Mouse (Mus musculus) forebrain, embryonic 11.5 days (tissue): ENCODE results near the gene Ushbp1. TPM values are rescaled to one million over a fixed set of nuclear protein-coding genes. Genes with fewer than 3 reads are reported as not detected.
A peak's percentile ranks its signal among the peaks of the same experiment; 100 is the strongest.

ENCODE experiments used
- ATAC-seq: fragments of 200-750 bp; cut with Nextera tagmentation; replicated peaks from 2 replicates; pipeline ENCODE4 v1.8.0; 2017; ENCODE audit warnings: moderate TSS enrichment; ENCODE audit not compliant: low FRiP score
- DNase-seq: peaks from one replicate; pipeline ENCODE4 v3.0.0-alpha.2; 2017; ENCODE audit warnings: low spot score
- H3K27ac ChIP-seq: fragments of 300-500 bp; sonication (generic); 2 replicates; pipeline ENCODE4 v1.5.1; 2014; ENCODE audit warnings: low read depth, low read length
- H3K27me3 ChIP-seq: fragments of 300-500 bp; sonication (generic); 2 replicates; pipeline ENCODE4 v1.6.1; 2014; ENCODE audit warnings: mild to moderate bottlenecking, low read length, mixed read lengths; ENCODE audit not compliant: control insufficient read depth, insufficient read depth
- H3K36me3 ChIP-seq: fragments of 300-500 bp; sonication (generic); 2 replicates; pipeline ENCODE4 v1.6.1; 2014; ENCODE audit warnings: mild to moderate bottlenecking, low read length, moderate library complexity, mixed read lengths; ENCODE audit not compliant: control insufficient read depth, insufficient read depth
- H3K4me1 ChIP-seq: fragments of 300-500 bp; sonication (generic); replicated peaks from 2 replicates; pipeline ENCODE4 v1.6.1; 2014; ENCODE audit warnings: low read length, mixed read lengths; ENCODE audit not compliant: control insufficient read depth, insufficient read depth
- H3K4me2 ChIP-seq: fragments of 300-500 bp; sonication (generic); 2 replicates; pipeline ENCODE4 v1.6.1; 2014; ENCODE audit warnings: low read depth, mild to moderate bottlenecking, low read length, moderate library complexity, mixed read lengths; ENCODE audit not compliant: severe bottlenecking
- H3K4me3 ChIP-seq: fragments of 300-500 bp; sonication (generic); 2 replicates; pipeline ENCODE4 v1.5.1; 2014; ENCODE audit warnings: low read depth, low read length
- H3K9ac ChIP-seq: fragments of 300-500 bp; sonication (generic); 2 replicates; pipeline ENCODE4 v1.6.1; 2014; ENCODE audit warnings: low read length
- H3K9me3 ChIP-seq: fragments of 300-500 bp; sonication (generic); 2 replicates; pipeline ENCODE4 v1.6.1; 2016; ENCODE audit warnings: low read length, mixed read lengths; ENCODE audit not compliant: control insufficient read depth
- WGBS: fragments of 180-500 bp; shearing (Covaris S2); extraction: QIAGEN DNeasy Blood & Tissue Kit; methylation state at CpG from one replicate; pipeline ENCODE4 v1.1.7; 2014; 5-methylcytosine and 5-hydroxymethylcytosine counted together
- polyA plus RNA-seq: library from polyadenylated mRNA; unstranded; fragments of >200 nt; fragmentation: Nextera tagmentation; extraction: Ambion mirVana; gene quantifications from 2 replicates; pipeline ENCODE4 v1.2.1, GENCODE M21; 2014

The Ushbp1 gene
- polyA plus RNA-seq, 1 experiment from 2014 or later: 4.2 TPM

DNA sequence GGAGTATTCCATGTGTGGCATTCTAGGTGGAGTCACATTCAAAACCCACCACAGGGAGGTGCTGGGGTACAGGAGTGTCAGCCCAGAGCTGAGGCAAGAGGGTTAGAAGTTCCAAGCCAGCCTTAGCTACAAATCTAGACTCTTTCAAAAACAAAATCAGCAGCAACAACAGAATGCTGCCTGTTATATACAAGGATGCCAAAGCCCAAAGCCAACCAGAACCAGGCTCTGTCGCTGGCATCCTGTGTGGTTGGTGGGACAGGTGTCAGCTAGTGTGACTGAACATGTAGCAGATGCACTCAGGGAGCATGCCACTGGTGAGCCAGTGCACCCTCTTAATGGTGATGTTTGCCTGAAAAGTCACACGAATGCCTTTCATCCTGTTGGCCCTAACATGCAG is 5.2 kb upstream of the Ushbp1 start:
- Histone ChIP-seq H3K9me3 (no peaks in the 10 kb centered on the region), H3K4me3 (no peak overlapping the region), H3K27ac (no peak overlapping the region), H3K9ac (no peak overlapping the region), H3K4me1 (peaks cover 9% of the 10 kb centered on the region), H3K27me3 (no peaks in the 10 kb centered on the region), H3K36me3 (no peaks in the 10 kb centered on the region; the same call in 1 of the 2 replicates), H3K4me2 (no peak overlapping the region)
- ATAC-seq (no peak), DNase-seq (no peak)
- WGBS: 93% methylated on average over 2 of the region's 2 CpGs

DNA sequence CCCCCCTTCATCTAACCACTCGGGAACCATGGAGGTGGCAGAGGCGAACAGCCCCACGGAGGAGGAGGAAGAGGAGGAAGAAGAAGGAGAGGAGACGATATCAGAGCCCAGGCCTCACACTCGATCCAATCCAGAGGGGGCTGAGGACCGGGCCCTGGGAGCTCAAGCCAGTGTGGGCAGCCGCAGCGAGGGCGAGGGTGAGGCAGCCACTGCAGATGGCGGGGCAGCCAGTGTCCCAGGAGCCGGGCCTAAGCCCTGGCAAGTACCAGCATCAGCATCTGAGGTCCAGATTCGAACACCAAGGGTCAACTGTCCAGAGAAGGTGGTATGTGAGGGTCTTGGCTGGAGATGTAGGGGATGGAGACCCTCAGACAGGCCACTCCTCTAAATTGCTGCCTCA is 2.1 kb upstream of the Ushbp1 start:
- H3K9ac ChIP-seq: peak overlapping the region; percentile 58
- WGBS: 86% methylated on average over 12 of the region's 12 CpGs

DNA sequence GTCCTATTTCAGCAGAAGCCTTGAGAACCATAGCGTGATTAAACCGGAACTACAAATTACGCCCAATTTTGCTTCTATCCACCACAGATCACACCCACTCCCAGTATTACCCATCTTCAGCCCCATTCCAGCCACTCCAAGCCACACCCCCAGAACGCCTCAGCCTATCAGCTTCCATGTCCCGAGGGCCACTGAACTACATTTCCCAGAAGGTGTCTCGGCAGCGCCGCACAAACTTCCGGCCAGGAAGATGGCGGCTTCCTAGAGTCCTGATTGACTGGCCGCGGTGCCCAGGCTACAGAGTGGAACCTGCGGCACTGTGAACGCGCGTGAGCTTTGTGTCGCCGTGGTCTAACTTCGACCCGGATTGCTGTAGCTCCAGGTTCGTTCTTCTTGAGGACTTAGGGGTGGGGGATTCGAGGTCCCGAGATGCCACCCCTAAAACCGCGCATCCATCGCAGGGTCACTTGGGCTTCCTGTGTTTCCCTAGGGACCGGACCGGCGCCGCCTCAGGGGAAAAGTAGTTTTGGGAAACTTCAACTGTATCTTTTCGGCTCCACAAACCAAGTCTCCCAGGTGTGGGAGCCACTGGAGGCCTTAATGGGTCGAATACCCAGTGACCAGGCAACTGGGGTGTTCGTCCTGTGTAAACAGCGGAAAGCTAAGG is 1.2 kb upstream of the Ushbp1 start, which contains the start of gene Babam1:
Babam1 (plus strand) TSS at position 223 of the 667 bp plus-strand sequence.
- H3K4me3 ChIP-seq: peak within 1 kb of the TSS; percentile 79
- peaks cover 7% of the 10 kb centered on the region for H3K4me1 ChIP-seq
- no peaks in the 10 kb centered on the region for H3K9me3 ChIP-seq
- no peaks in the 10 kb centered on the region; the same call in 1 of the 2 replicates for H3K36me3 ChIP-seq
- ATAC-seq: peak; percentile 98
- H3K4me2 ChIP-seq: peak within 1 kb of the TSS; percentile 86
- H3K27ac ChIP-seq: peak within 1 kb of the TSS; percentile 3; the same call in 1 of the 2 replicates
- peak within 1 kb of the TSS; percentile 58 for H3K9ac ChIP-seq
- under 1% methylated on average over 34 of the region's 34 CpGs for WGBS
- H3K27me3 ChIP-seq: no peaks in the 10 kb centered on the region
- DNase-seq: peak; percentile 92

More for the DNA sequence above, 2.1 kb upstream of the Ushbp1 start:
- Histone ChIP-seq H3K4me2 (peak overlapping the region; percentile 86), H3K4me1 (peaks cover 7% of the 10 kb centered on the region), H3K4me3 (peak overlapping the region; percentile 79), H3K9me3 (no peaks in the 10 kb centered on the region), H3K27me3 (no peaks in the 10 kb centered on the region), H3K36me3 (no peaks in the 10 kb centered on the region; the same call in 1 of the 2 replicates), H3K27ac (no peak overlapping the region)
- DNase-seq: no peak
- no peak for ATAC-seq

DNA sequence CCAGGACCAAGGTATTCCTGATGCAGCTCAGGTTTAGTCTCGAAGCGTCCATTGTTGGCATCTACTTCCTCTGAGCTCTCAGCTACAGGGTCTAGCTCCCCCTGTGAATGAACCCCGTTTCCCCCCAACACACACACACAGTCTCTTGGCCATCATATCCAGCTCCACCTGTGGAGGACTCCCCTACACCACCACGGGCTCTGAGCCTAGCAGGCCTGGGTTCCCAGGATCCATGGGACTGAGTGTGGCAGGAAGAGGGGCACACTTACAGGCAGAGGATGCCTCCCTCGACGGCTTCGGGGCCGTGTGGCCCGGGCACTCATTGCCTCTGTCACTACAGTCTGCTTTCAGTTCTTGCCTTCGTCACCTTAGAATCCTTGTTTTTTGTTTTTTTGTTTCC is 531 bp downstream of the Ushbp1 start:
- H3K4me2 ChIP-seq: no peak overlapping the region
- H3K4me3 ChIP-seq: no peak overlapping the region
- DNase-seq (peak; percentile 44), ATAC-seq (no peak)
- no peak overlapping the region for H3K27ac ChIP-seq
- H3K36me3 ChIP-seq: no peaks in the 10 kb centered on the region; the same call in 1 of the 2 replicates
- no peak overlapping the region for H3K9ac ChIP-seq
- H3K4me1 ChIP-seq: peaks cover 7% of the 10 kb centered on the region
- no peaks in the 10 kb centered on the region for H3K9me3 ChIP-seq
- H3K27me3 ChIP-seq: no peaks in the 10 kb centered on the region
- WGBS: 84% methylated on average over 10 of the region's 10 CpGs

DNA sequence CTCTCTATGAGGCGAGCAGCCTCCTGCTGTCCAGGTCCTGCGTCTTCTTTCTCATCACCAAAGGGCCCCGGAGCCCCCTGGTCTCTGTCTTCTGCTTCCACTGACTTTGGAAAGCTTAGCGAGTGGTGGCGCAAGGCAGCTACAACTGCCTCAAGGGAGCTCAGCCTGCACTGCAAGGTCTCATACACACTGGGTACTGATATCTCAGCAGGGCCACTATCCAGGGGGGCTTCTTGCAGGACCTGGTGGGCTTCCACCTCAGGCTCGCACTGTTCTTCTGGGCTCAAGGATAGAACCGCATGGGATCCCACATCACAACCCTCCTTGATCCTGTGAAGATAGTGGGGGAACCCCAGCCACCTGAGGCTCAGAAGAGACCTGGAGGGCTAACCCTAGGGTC is 1.1 kb downstream of the Ushbp1 start:
- Histone ChIP-seq H3K4me1 (peaks cover 7% of the 10 kb centered on the region), H3K9me3 (no peaks in the 10 kb centered on the region), H3K36me3 (no peaks in the 10 kb centered on the region; the same call in 1 of the 2 replicates), H3K4me3 (no peak overlapping the region), H3K27me3 (no peaks in the 10 kb centered on the region), H3K27ac (no peak overlapping the region), H3K4me2 (no peak overlapping the region), H3K9ac (no peak overlapping the region)
- DNase-seq (peak; percentile 30), ATAC-seq (no peak)
- WGBS: 85% methylated on average over 7 of the region's 7 CpGs

DNA sequence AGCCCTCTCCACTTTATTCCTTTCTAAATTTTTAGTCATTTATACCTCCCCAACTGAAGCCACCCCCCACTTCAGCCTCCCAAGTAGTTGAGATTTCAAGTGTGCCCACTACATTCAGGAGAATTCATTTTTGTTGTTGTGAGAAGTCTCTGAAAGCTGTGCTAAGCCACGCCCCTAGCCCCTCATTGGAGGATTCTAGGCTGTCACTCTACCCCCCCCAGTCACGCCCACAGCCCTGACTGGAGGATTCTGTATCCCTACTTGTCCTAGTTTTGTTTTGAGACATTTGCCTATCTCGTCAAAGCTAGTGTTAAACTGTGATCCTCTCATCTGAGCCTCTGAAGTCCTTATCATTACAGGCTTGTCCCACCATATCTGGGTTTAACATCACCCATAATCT is 2.7 kb downstream of the Ushbp1 start:
- no peak overlapping the region for H3K27ac ChIP-seq
- H3K36me3 ChIP-seq: no peaks in the 10 kb centered on the region
- DNase-seq: peak; percentile 75
- no peak for ATAC-seq
- H3K27me3 ChIP-seq: no peaks in the 10 kb centered on the region
- no peaks in the 10 kb centered on the region for H3K9me3 ChIP-seq
- H3K4me2 ChIP-seq: 0 out of 2 replicates have a peak overlapping the region, but pooled peaks have one; percentile 27
- H3K4me3 ChIP-seq: no peak overlapping the region
- no peak overlapping the region; the same call in 1 of the 2 replicates for H3K9ac ChIP-seq
- WGBS: 5% methylated on average over 3 of the region's 3 CpGs
- peaks cover 7% of the 10 kb centered on the region for H3K4me1 ChIP-seq

DNA sequence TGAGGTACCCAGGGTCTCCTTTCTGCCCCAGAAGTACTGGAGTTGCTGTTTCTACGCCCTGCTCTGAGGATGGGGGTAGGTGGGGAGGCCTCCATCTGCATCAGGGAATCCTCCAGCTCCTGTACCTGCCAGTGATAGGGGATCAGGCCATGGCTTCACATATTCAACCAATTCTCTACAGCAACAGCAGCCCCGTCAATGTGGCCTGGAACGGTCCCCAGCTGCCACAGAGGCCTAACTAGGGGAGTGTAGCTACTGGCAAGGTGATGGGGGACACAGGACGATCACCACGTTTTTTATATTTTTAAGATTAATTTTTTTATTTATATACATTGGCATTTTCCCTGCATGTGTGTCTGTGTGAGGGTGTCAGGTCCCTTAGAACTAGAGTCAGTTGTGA is 3.2 kb downstream of the Ushbp1 start:
- WGBS: 78% methylated on average over 5 of the region's 5 CpGs
- peak; percentile 39 for DNase-seq
- H3K9ac ChIP-seq: no peak overlapping the region

DNA sequence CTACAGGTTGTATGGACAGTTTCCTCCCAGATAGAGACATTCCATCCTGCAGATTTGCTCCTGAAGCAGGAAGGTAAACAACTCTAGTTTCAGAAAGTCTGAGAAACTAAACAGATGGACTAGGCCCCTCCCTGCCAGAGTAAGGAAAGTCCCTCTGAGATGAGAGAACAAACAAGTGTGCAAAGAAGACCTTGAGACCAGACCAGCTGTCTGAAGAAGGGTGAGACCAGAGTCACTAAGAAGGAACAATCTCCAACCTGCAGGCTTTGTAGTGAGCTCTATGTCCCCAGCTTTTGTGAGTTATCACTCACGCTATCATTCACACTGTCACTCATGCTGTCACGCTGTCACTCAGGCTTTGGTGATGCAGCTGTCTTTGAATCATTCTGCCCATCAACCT is 3.9 kb downstream of the Ushbp1 start:
- Histone ChIP-seq H3K4me1 (no peaks in the 10 kb centered on the region), H3K4me2 (no peak overlapping the region), H3K27me3 (no peaks in the 10 kb centered on the region), H3K9ac (no peak overlapping the region), H3K27ac (no peak overlapping the region), H3K36me3 (no peaks in the 10 kb centered on the region), H3K9me3 (no peaks in the 10 kb centered on the region), H3K4me3 (no peak overlapping the region)
- DNase-seq (no peak), ATAC-seq (no peak)
- 92% methylated on average over 2 of the region's 2 CpGs for WGBS

More for the DNA sequence above, 3.2 kb downstream of the Ushbp1 start:
- Histone ChIP-seq H3K27ac (no peak overlapping the region), H3K4me1 (peaks cover 3% of the 10 kb centered on the region), H3K4me2 (no peak overlapping the region), H3K4me3 (no peak overlapping the region), H3K9me3 (no peaks in the 10 kb centered on the region), H3K27me3 (no peaks in the 10 kb centered on the region), H3K36me3 (no peaks in the 10 kb centered on the region)
- no peak for ATAC-seq

DNA sequence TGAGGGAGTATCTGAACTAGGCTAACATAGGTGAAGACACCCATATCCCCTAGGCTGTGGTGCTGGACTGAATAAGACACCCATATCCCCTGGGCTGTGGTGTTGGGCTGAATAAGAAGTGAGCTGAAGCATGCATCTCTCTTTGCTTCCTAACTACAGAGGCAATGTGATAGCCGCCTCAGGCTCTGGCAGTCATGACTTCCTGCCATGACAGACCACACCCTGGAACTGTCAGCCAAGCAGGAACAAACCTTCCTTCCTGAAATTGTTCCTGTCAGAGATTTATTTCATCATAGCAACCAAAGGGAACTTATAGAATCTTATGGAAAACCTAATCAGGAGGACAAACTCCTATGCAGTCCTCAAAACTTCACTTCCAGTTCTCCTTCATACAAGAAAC is 7.3 kb downstream of the Ushbp1 start:
- WGBS: 75% methylated on average over 1 of the region's 1 CpGs
- Histone ChIP-seq H3K9me3 (no peaks in the 10 kb centered on the region), H3K9ac (no peak overlapping the region), H3K27me3 (no peaks in the 10 kb centered on the region), H3K4me1 (peaks cover 3% of the 10 kb centered on the region; the same call in 1 of the 2 replicates), H3K27ac (no peak overlapping the region), H3K36me3 (no peaks in the 10 kb centered on the region), H3K4me2 (no peak overlapping the region), H3K4me3 (no peak overlapping the region)
- ATAC-seq (no peak), DNase-seq (no peak)
